Mouse (Mus musculus) erythroblast, embryonic 14.5 days (primary cell): ENCODE measurements around the gene Col1a2.

ENCODE experiments used
- GATA1 ChIP-seq: IDR thresholded peaks from 2 replicates; pipeline ENCODE4 v1.6.1; 2012; ENCODE audit warnings: low read length, inconsistent platforms, mixed read lengths
- TAL1 ChIP-seq: IDR thresholded peaks from 3 replicates; pipeline ENCODE4 v1.6.1; 2012; ENCODE audit warnings: low read length, inconsistent platforms, mixed read lengths

DNA sequence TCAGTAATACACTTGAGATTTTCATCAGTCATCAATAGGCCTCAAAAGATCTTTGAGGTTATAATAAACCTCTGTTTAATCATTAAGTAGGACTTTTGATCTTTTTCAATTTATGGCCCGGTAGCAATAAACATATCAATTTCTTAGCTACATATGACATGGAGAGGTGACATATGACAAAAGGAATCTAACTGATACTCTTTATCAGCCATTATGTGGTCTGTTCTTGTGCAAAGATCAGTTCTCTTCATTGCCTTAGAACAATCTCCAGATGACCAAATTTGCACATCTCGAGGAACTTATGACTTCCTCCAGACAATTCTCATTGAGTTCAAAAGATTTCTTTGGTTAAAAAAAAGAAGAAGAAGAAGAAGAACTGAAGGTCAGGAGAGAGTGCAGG is 10.1 kb downstream of the Col1a2 start:
- TF ChIP-seq GATA1 (no peak), TAL1 (no peak)
